Mouse (Mus musculus) MEL (cell line): ENCODE measurements around the gene Dirc2. TPM values are rescaled to one million over a fixed set of nuclear protein-coding genes. Genes with fewer than 3 reads are reported as not detected.
A peak's percentile ranks its signal among the peaks of the same experiment; 100 is the strongest.

Experiments used
- DNase-seq: peaks from one replicate; pipeline ENCODE4 v3.0.0; 2011; ENCODE audit warnings: low read depth, low spot score
- H3K27ac ChIP-seq: 2 replicates; pipeline ENCODE4 v1.5.1; 2012; ENCODE audit warnings: low read depth, mild to moderate bottlenecking, control low read depth, low read length, moderate library complexity; ENCODE audit not compliant: control insufficient read depth
- H3K27me3 ChIP-seq, 2 experiments: fragments of 150-350 bp in 1 of 2; sonication (generic) in 1 of 2; 2 replicates each; pipeline ENCODE4 v1.6.1; 2012; ENCODE audit warnings: low read length in 2 of 2, mild to moderate bottlenecking in 2 of 2, improper control_type of control experiment in 1 of 2, moderate library complexity in 1 of 2; ENCODE audit not compliant: insufficient read depth in 2 of 2, control insufficient read depth in 1 of 2
- H3K36me3 ChIP-seq, 2 experiments: 2 replicates each; pipeline ENCODE4 v1.6.1; 2012 to 2014; ENCODE audit warnings: low read length in 2 of 2, improper control_type of control experiment in 1 of 2, inconsistent platforms in 1 of 2, mild to moderate bottlenecking in 1 of 2; ENCODE audit not compliant: insufficient read depth in 2 of 2, control insufficient read depth in 1 of 2
- H3K4me1 ChIP-seq, 2 experiments: fragments of 150-350 bp in 1 of 2; sonication (generic) in 1 of 2; 2 replicates each; pipeline ENCODE4 v1.6.1; 2012; ENCODE audit warnings: low read length in 2 of 2, improper control_type of control experiment in 1 of 2, mild to moderate bottlenecking in 1 of 2; ENCODE audit not compliant: insufficient read depth in 2 of 2, control insufficient read depth in 1 of 2
- H3K4me3 ChIP-seq, 2 experiments: fragments of 150-350 bp in 1 of 2; sonication (generic) in 1 of 2; 2 replicates each; pipeline ENCODE4 v1.5.1; 2012; ENCODE audit warnings: low read depth in 2 of 2, low read length in 2 of 2, mild to moderate bottlenecking in 2 of 2, moderate library complexity in 2 of 2, control low read depth in 1 of 2, improper control_type of control experiment in 1 of 2; ENCODE audit not compliant: control insufficient read depth in 1 of 2, insufficient read depth in 1 of 2
- H3K79me2 ChIP-seq: 2 replicates; pipeline ENCODE4 v1.6.1; 2012; ENCODE audit warnings: mild to moderate bottlenecking, low read length, moderate library complexity; ENCODE audit not compliant: control insufficient read depth, poor library complexity, insufficient read depth
- H3K9ac ChIP-seq: 2 replicates; pipeline ENCODE4 v1.6.1; 2012; ENCODE audit warnings: low read depth, mild to moderate bottlenecking, control low read depth, low read length, moderate library complexity; ENCODE audit not compliant: control insufficient read depth, poor library complexity, severe bottlenecking
- H3K9me3 ChIP-seq: fragments of 150-350 bp; sonication (generic); replicated peaks from 2 replicates; pipeline ENCODE4 v1.6.1; 2012; ENCODE audit warnings: mild to moderate bottlenecking, low read length, improper control_type of control experiment, moderate library complexity; ENCODE audit not compliant: insufficient read depth
- BHLHE40 ChIP-seq: IDR thresholded peaks from 2 replicates; pipeline ENCODE4 v1.6.1; 2012; ENCODE audit warnings: low read depth, mild to moderate bottlenecking, inconsistent platforms, low read length, improper control_type of control experiment, borderline replicate concordance
- CHD1 ChIP-seq: IDR thresholded peaks from 2 replicates; pipeline ENCODE4 v1.6.1; 2012; ENCODE audit warnings: low read depth, mild to moderate bottlenecking, inconsistent platforms, low read length, improper control_type of control experiment
- CHD2 ChIP-seq: IDR thresholded peaks from 2 replicates; pipeline ENCODE4 v1.6.1; 2011; ENCODE audit warnings: low read length, improper control_type of control experiment
- CTCF ChIP-seq, 3 experiments: IDR thresholded peaks in 2 of 3; conservative IDR thresholded peaks in 1 of 3; 2 replicates each; pipeline ENCODE4 v1.5.1; 2011 to 2012; ENCODE audit warnings: low read length in 3 of 3, low read depth in 2 of 3, mild to moderate bottlenecking in 2 of 3, improper control_type of control experiment in 1 of 3, inconsistent platforms in 1 of 3, mixed read lengths in 1 of 3, moderate library complexity in 1 of 3; ENCODE audit not compliant: control insufficient read depth in 1 of 3, insufficient read depth in 1 of 3, poor library complexity in 1 of 3, severe bottlenecking in 1 of 3
- E2F4 ChIP-seq: IDR thresholded peaks from 2 replicates; pipeline ENCODE4 v1.6.1; 2011; ENCODE audit warnings: low read depth, low read length, improper control_type of control experiment, borderline replicate concordance
- ELF1 ChIP-seq: IDR thresholded peaks from 2 replicates; pipeline ENCODE4 v1.6.1; 2014; ENCODE audit warnings: low read depth, mild to moderate bottlenecking, inconsistent platforms, low read length, improper control_type of control experiment, moderate library complexity
- EP300 ChIP-seq, 2 experiments: IDR thresholded peaks; 2 replicates each; pipeline ENCODE4 v1.6.1; 2011; ENCODE audit warnings: improper control_type of control experiment in 2 of 2, low read length in 2 of 2, low read depth in 1 of 2, mild to moderate bottlenecking in 1 of 2
- ETS1 ChIP-seq: IDR thresholded peaks from 2 replicates; pipeline ENCODE4 v1.6.1; 2012; ENCODE audit warnings: low read depth, mild to moderate bottlenecking, inconsistent platforms, low read length, improper control_type of control experiment, moderate library complexity
- GABPA ChIP-seq: IDR thresholded peaks from 2 replicates; pipeline ENCODE4 v1.6.1; 2012; ENCODE audit warnings: low read depth, mild to moderate bottlenecking, inconsistent platforms, low read length, improper control_type of control experiment, moderate library complexity
- GATA1 ChIP-seq: IDR thresholded peaks from 2 replicates; pipeline ENCODE4 v1.6.1; 2011; ENCODE audit warnings: low read depth, low read length, improper control_type of control experiment
- HCFC1 ChIP-seq: IDR thresholded peaks from 2 replicates; pipeline ENCODE4 v1.6.1; 2012; ENCODE audit warnings: low read depth, mild to moderate bottlenecking, inconsistent platforms, low read length, improper control_type of control experiment, moderate library complexity
- JUND ChIP-seq: IDR thresholded peaks from 2 replicates; pipeline ENCODE4 v1.6.1; 2011; ENCODE audit warnings: low read depth, mild to moderate bottlenecking, improper control_type of control experiment, low read length
- MAFK ChIP-seq: IDR thresholded peaks from 2 replicates; pipeline ENCODE4 v1.6.1; 2011; ENCODE audit warnings: low read depth, mild to moderate bottlenecking, low read length, improper control_type of control experiment, borderline replicate concordance
- MAX ChIP-seq: IDR thresholded peaks from 2 replicates; pipeline ENCODE4 v1.6.1; 2011; ENCODE audit warnings: low read length, improper control_type of control experiment
- MAZ ChIP-seq: IDR thresholded peaks from 2 replicates; pipeline ENCODE4 v1.6.1; 2012; ENCODE audit warnings: low read depth, mild to moderate bottlenecking, inconsistent platforms, low read length, improper control_type of control experiment
- MEF2A ChIP-seq: IDR thresholded peaks from 2 replicates; pipeline ENCODE4 v1.6.1; 2014; ENCODE audit warnings: low read depth, mild to moderate bottlenecking, inconsistent platforms, low read length, improper control_type of control experiment; ENCODE audit not compliant: poor library complexity, insufficient replicate concordance, severe bottlenecking; ENCODE audit errors: extremely low read depth
- MYB ChIP-seq: IDR thresholded peaks from 2 replicates; pipeline ENCODE4 v1.6.1; 2011; ENCODE audit warnings: mild to moderate bottlenecking, low read depth, low read length, improper control_type of control experiment
- MYC ChIP-seq: IDR thresholded peaks from 2 replicates; pipeline ENCODE4 v1.6.1; 2011; ENCODE audit warnings: low read depth, mild to moderate bottlenecking, low read length, improper control_type of control experiment, moderate library complexity
- NELFE ChIP-seq: IDR thresholded peaks from 2 replicates; pipeline ENCODE4 v1.6.1; 2011; ENCODE audit warnings: low read depth, low read length, improper control_type of control experiment
- NRF1 ChIP-seq: IDR thresholded peaks from 2 replicates; pipeline ENCODE4 v1.6.1; 2014; ENCODE audit warnings: low read depth, mild to moderate bottlenecking, inconsistent platforms, low read length, improper control_type of control experiment, moderate library complexity; ENCODE audit not compliant: poor library complexity, insufficient read depth, severe bottlenecking
- POLR2A ChIP-seq, 2 experiments: IDR thresholded peaks; 2 replicates each; pipeline ENCODE4 v1.6.1; 2011 to 2012; ENCODE audit warnings: low read length in 2 of 2, mild to moderate bottlenecking in 2 of 2, control low read depth in 1 of 2, improper control_type of control experiment in 1 of 2, low read depth in 1 of 2, moderate library complexity in 1 of 2; ENCODE audit not compliant: control insufficient read depth in 1 of 2, insufficient read depth in 1 of 2, poor library complexity in 1 of 2
- POLR2AphosphoS2 ChIP-seq: IDR thresholded peaks from 2 replicates; pipeline ENCODE4 v1.6.1; 2011; ENCODE audit warnings: low read length, improper control_type of control experiment
- POLR2AphosphoS5 ChIP-seq: IDR thresholded peaks from 2 replicates; pipeline ENCODE4 v1.6.1; 2012; ENCODE audit warnings: low read depth, borderline replicate concordance, mild to moderate bottlenecking, inconsistent platforms, low read length, moderate library complexity, mixed read lengths
- RAD21 ChIP-seq: IDR thresholded peaks from 2 replicates; pipeline ENCODE4 v1.6.1; 2011; ENCODE audit warnings: mild to moderate bottlenecking, low read depth, low read length, improper control_type of control experiment
- RCOR1 ChIP-seq: IDR thresholded peaks from 2 replicates; pipeline ENCODE4 v1.6.1; 2012; ENCODE audit warnings: low read depth, mild to moderate bottlenecking, inconsistent platforms, low read length, improper control_type of control experiment
- SIN3A ChIP-seq: IDR thresholded peaks from 2 replicates; pipeline ENCODE4 v1.6.1; 2012; ENCODE audit warnings: low read length, improper control_type of control experiment, inconsistent platforms
- SMC3 ChIP-seq: IDR thresholded peaks from 2 replicates; pipeline ENCODE4 v1.6.1; 2011; ENCODE audit warnings: low read depth, low read length, improper control_type of control experiment
- TAL1 ChIP-seq: IDR thresholded peaks from 2 replicates; pipeline ENCODE4 v1.6.1; 2012; ENCODE audit warnings: mild to moderate bottlenecking, inconsistent platforms, low read length, moderate library complexity, mixed read lengths
- TBP ChIP-seq: IDR thresholded peaks from 2 replicates; pipeline ENCODE4 v1.8.0; 2011; ENCODE audit warnings: low read depth, low read length, improper control_type of control experiment
- TCF12 ChIP-seq: IDR thresholded peaks from 2 replicates; pipeline ENCODE4 v1.6.1; 2014; ENCODE audit warnings: low read depth, mild to moderate bottlenecking, inconsistent platforms, low read length, improper control_type of control experiment, moderate library complexity
- UBTF ChIP-seq: IDR thresholded peaks from 2 replicates; pipeline ENCODE4 v1.6.1; 2012; ENCODE audit warnings: low read depth, mild to moderate bottlenecking, inconsistent platforms, low read length, improper control_type of control experiment, moderate library complexity, borderline replicate concordance; ENCODE audit not compliant: insufficient read depth
- USF1 ChIP-seq: IDR thresholded peaks from 2 replicates; pipeline ENCODE4 v1.6.1; 2014; ENCODE audit warnings: low read depth, mild to moderate bottlenecking, inconsistent platforms, low read length, improper control_type of control experiment, moderate library complexity
- USF2 ChIP-seq, 2 experiments: IDR thresholded peaks; 2 replicates each; pipeline ENCODE4 v1.6.1; 2011 to 2012; ENCODE audit warnings: improper control_type of control experiment in 2 of 2, low read length in 2 of 2, borderline replicate concordance in 1 of 2, inconsistent platforms in 1 of 2, low read depth in 1 of 2, mild to moderate bottlenecking in 1 of 2; ENCODE audit not compliant: insufficient read depth in 1 of 2
- ZC3H11A ChIP-seq: IDR thresholded peaks from 2 replicates; pipeline ENCODE4 v1.6.1; 2012; ENCODE audit warnings: low read depth, mild to moderate bottlenecking, inconsistent platforms, low read length, improper control_type of control experiment
- ZMIZ1 ChIP-seq: IDR thresholded peaks from 2 replicates; pipeline ENCODE4 v1.6.1; 2012; ENCODE audit warnings: low read depth, mild to moderate bottlenecking, inconsistent platforms, low read length, improper control_type of control experiment, moderate library complexity
- polyA plus RNA-seq, 2 experiments: library from polyadenylated mRNA; stranded (reverse) in 1 of 2; unstranded in 1 of 2; fragments of >175 nt in 1 of 2; fragments of >200 nt in 1 of 2; gene quantifications; 2 replicates each; pipeline versions ENCODE4 v1.2.1 to v1.2.4; 2012; ENCODE audit warnings: low replicate concordance in 2 of 2, low read depth in 1 of 2; ENCODE audit not compliant: insufficient read length in 2 of 2, insufficient read depth in 1 of 2, missing spikeins in 1 of 2
- total RNA-seq: library from RNA; depleted of rRNA; stranded (reverse); fragments of 300-350 nt; gene quantifications from 2 replicates; pipeline ENCODE4 v1.2.3, GENCODE M21; 2012

Dirc2 gene
- total and polyA plus RNA-seq, 3 experiments, result 1.6 to 4.1 TPM; not detected in 1

DNA sequence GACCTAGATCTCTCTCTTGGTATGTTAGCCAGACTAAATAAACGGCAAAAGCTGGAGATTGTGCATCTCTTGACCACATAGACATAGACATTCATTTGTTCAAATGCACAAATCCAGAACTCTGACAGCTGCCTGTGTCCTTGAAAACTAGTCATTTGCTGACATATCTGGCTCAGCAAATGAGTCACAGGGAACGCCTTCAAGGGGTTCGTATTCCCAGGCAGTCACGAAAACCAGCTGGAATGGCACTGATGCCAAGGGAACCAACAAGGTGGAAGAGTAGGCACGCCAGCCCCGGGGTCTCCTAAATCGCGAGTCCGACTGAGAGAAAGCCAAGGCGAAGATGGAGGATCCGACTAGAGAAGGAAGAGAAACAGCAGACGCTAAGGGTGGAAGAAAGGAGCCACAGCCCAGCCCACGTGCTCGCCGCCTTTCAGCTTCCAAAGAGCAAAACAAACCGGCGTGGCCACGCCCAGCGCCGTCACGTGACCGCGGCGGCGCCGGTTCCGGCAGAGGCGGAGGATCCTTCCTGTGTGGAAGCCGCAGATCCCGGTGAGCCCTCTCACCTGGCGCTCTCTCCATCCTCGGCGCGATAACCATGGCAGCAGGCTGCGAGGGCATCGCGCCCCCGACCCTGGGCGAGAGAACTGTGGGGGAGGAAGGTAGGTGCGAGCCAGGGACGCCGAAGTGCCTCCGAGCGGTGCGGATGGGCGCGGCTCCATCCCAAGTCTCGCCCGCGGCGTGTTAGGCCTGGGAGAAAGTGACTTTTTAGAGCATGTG is 912 bp upstream of the Dirc2 start, which contains the start of gene Hspbap1:
TSS of gene Hspbap1 (plus strand) at position 498 of the 780 bp plus-strand sequence.
- DNase-seq, result peak; percentile 95
- Histone ChIP-seq H3K4me1 (peaks cover 3 to 16% of the 10 kb centered on the region in 2 experiments; a peak in 3 of 4 replicates), H3K36me3 (peaks cover 0 to 7% of the 10 kb centered on the region in 2 experiments; a peak in 2 of 4 replicates), H3K9ac (peak within 1 kb of the TSS; percentile 83), H3K4me3 (peak within 1 kb of the TSS; percentile 80 to 92), H3K27ac (peak within 1 kb of the TSS; percentile 70), H3K79me2 (peaks cover 14% of the 10 kb centered on the region), H3K27me3 (no peaks in the 10 kb centered on the region), H3K9me3 (no peaks in the 10 kb centered on the region)
- TF ChIP-seq MYB, result no peak
- TF ChIP-seq CTCF (IDR thresholded peaks at IDR 0.05 in 2 of 3, conservative IDR thresholded peaks at IDR 0.05 in 1 of 3; ENCODE audit: control insufficient read depth in 1 of 3, insufficient read depth in 1 of 3, low read depth in 2 of 3, low read length in 3 of 3, poor library complexity in 1 of 3, severe bottlenecking in 1 of 3), result 0 out of 6 replicates have a peak, but pooled peaks of 1 of the 3 experiments have one; percentile 0
- TF ChIP-seq RCOR1, result no peak
- TF ChIP-seq EP300 (IDR thresholded peaks at IDR 0.05; ENCODE audit: low read depth in 1 of 2, low read length in 2 of 2), result no peak
- TF ChIP-seq POLR2AphosphoS2, result no peak
- peak; percentile 57 for TF ChIP-seq ETS1
- TF ChIP-seq CHD2, result no peak
- TF ChIP-seq MAFK, result no peak
- no peak for TF ChIP-seq GABPA
- TF ChIP-seq POLR2A (IDR thresholded peaks at IDR 0.05; ENCODE audit: control insufficient read depth in 1 of 2, insufficient read depth in 1 of 2, low read depth in 1 of 2, low read length in 2 of 2, poor library complexity in 1 of 2), result peak; percentile 76 to 81; a peak in 3 of 4 replicates
- TF ChIP-seq NRF1, result peak; percentile 35; the same call in 1 of the 2 replicates
- TF ChIP-seq RAD21, result no peak
- 0 out of 2 replicates have a peak, but pooled peaks have one; percentile 27 for TF ChIP-seq CHD1
- no peak for TF ChIP-seq TAL1
- TF ChIP-seq ZMIZ1, result no peak
- TF ChIP-seq SMC3, result no peak
- no peak for TF ChIP-seq JUND
- TF ChIP-seq TCF12, result peak; percentile 52
- TF ChIP-seq NELFE, result peak; percentile 58
- peak; percentile 76 for TF ChIP-seq HCFC1
- TF ChIP-seq MEF2A, result no peak
- TF ChIP-seq POLR2AphosphoS5, result no peak
- TF ChIP-seq MAX, result peak; percentile 100
- TF ChIP-seq TBP, result peak; percentile 29; the same call in 1 of the 2 replicates
- peak; percentile 87; the same call in 1 of the 2 replicates for TF ChIP-seq BHLHE40
- TF ChIP-seq MYC, result peak; percentile 93
- TF ChIP-seq USF2 (IDR thresholded peaks at IDR 0.05; ENCODE audit: borderline replicate concordance in 1 of 2, insufficient read depth in 1 of 2, low read depth in 1 of 2, low read length in 2 of 2), result peak; percentile 86 to 96
- TF ChIP-seq ZC3H11A, result no peak
- peak; percentile 99 for TF ChIP-seq USF1
- TF ChIP-seq MAZ, result no peak
- TF ChIP-seq GATA1, result no peak
- peak; percentile 71 for TF ChIP-seq ELF1
- no peak for TF ChIP-seq UBTF
- TF ChIP-seq E2F4, result no peak
- peak; percentile 99 for TF ChIP-seq SIN3A
